Mouse (Mus musculus): Measurements from ENCODE around the gene Nr1h4. TPM values are rescaled to one million over a fixed set of nuclear protein-coding genes. Genes with fewer than 3 reads are reported as not detected.

Nr1h4 gene
- polyA plus RNA-seq, 1 experiment = 0.08 TPM

- H3K4me1 ChIP-seq (ENCODE audit: control insufficient read depth, insufficient read depth, insufficient read length) = no peaks in the 10 kb centered on the region
- TF ChIP-seq CTCF (IDR thresholded peaks at IDR 0.05; ENCODE audit: extremely low read depth, insufficient read depth, insufficient read length, insufficient replicate concordance) (no peak), POLR2A (IDR thresholded peaks at IDR 0.05; ENCODE audit: low read depth, low read length) (no peak)
- 89% methylated on average over 5 of the region's 5 CpGs for WGBS
- H3K36me3 ChIP-seq (ENCODE audit: control insufficient read depth, insufficient read depth, low read length) = no peaks in the 10 kb centered on the region
- H3K27ac ChIP-seq (ENCODE audit: insufficient read depth, low read length) = no peak overlapping the region
- no peaks in the 10 kb centered on the region for H3K27me3 ChIP-seq (ENCODE audit: control insufficient read depth, insufficient read depth, low read length)
- no peak overlapping the region for H3K4me3 ChIP-seq (ENCODE audit: extremely low read depth, insufficient read depth, insufficient read length)
- no peak for DNase-seq (ENCODE audit: low read depth in 1 of 2, low spot score in 2 of 2)
Measured at GRCm38 (mm10) chr10:89527054-89527453, 6.3 kb downstream of the Nr1h4 start.

GRCm38 (mm10) chr10:89525823-89526222, 7.6 kb downstream of the Nr1h4 start:
- Histone ChIP-seq H3K36me3 (ENCODE audit: control insufficient read depth, insufficient read depth, low read length) (no peaks in the 10 kb centered on the region), H3K4me1 (ENCODE audit: control insufficient read depth, insufficient read depth, insufficient read length) (no peaks in the 10 kb centered on the region), H3K27me3 (ENCODE audit: control insufficient read depth, insufficient read depth, low read length) (no peaks in the 10 kb centered on the region), H3K27ac (ENCODE audit: insufficient read depth, low read length) (no peak overlapping the region), H3K4me3 (ENCODE audit: extremely low read depth, insufficient read depth, insufficient read length) (no peak overlapping the region)
- TF ChIP-seq POLR2A (IDR thresholded peaks at IDR 0.05; ENCODE audit: low read depth, low read length) (no peak), CTCF (IDR thresholded peaks at IDR 0.05; ENCODE audit: extremely low read depth, insufficient read depth, insufficient read length, insufficient replicate concordance) (no peak)
- 90% methylated on average over 2 of the region's 2 CpGs for WGBS
- no peak for DNase-seq (ENCODE audit: low read depth in 1 of 2, low spot score in 2 of 2)

- Histone ChIP-seq H3K4me3 (ENCODE audit: extremely low read depth, insufficient read depth, insufficient read length) (no peak overlapping the region), H3K4me1 (ENCODE audit: control insufficient read depth, insufficient read depth, insufficient read length) (no peaks in the 10 kb centered on the region), H3K27me3 (ENCODE audit: control insufficient read depth, insufficient read depth, low read length) (no peaks in the 10 kb centered on the region), H3K27ac (ENCODE audit: insufficient read depth, low read length) (no peak overlapping the region), H3K36me3 (ENCODE audit: control insufficient read depth, insufficient read depth, low read length) (no peaks in the 10 kb centered on the region)
- TF ChIP-seq CTCF (IDR thresholded peaks at IDR 0.05; ENCODE audit: extremely low read depth, insufficient read depth, insufficient read length, insufficient replicate concordance) (no peak), POLR2A (IDR thresholded peaks at IDR 0.05; ENCODE audit: low read depth, low read length) (no peak)
- no peak for DNase-seq (ENCODE audit: low read depth in 1 of 2, low spot score in 2 of 2)
- WGBS = 85% methylated on average over 7 of the region's 7 CpGs
Measured at GRCm38 (mm10) chr10:89522481-89522880, 10.9 kb downstream of the Nr1h4 start.

GRCm38 (mm10) chr10:89521790-89522431, 11.5 kb downstream of the Nr1h4 start:
- TF ChIP-seq POLR2A (IDR thresholded peaks at IDR 0.05; ENCODE audit: low read depth, low read length) (no peak), CTCF (IDR thresholded peaks at IDR 0.05; ENCODE audit: extremely low read depth, insufficient read depth, insufficient read length, insufficient replicate concordance) (no peak)
- WGBS = 40% methylated on average over 9 of the region's 9 CpGs
- H3K4me1 ChIP-seq (ENCODE audit: control insufficient read depth, insufficient read depth, insufficient read length) = no peaks in the 10 kb centered on the region
- no peak for DNase-seq (ENCODE audit: low read depth in 1 of 2, low spot score in 2 of 2)
- no peak overlapping the region for H3K4me3 ChIP-seq (ENCODE audit: extremely low read depth, insufficient read depth, insufficient read length)
- H3K27ac ChIP-seq (ENCODE audit: insufficient read depth, low read length) = no peak overlapping the region
- H3K36me3 ChIP-seq (ENCODE audit: control insufficient read depth, insufficient read depth, low read length) = no peaks in the 10 kb centered on the region
- H3K27me3 ChIP-seq (ENCODE audit: control insufficient read depth, insufficient read depth, low read length) = no peaks in the 10 kb centered on the region

- Histone ChIP-seq H3K4me1 (ENCODE audit: control insufficient read depth, insufficient read depth, insufficient read length) (no peaks in the 10 kb centered on the region), H3K36me3 (ENCODE audit: control insufficient read depth, insufficient read depth, low read length) (no peaks in the 10 kb centered on the region), H3K27me3 (ENCODE audit: control insufficient read depth, insufficient read depth, low read length) (no peaks in the 10 kb centered on the region), H3K4me3 (ENCODE audit: extremely low read depth, insufficient read depth, insufficient read length) (no peak overlapping the region), H3K27ac (ENCODE audit: insufficient read depth, low read length) (no peak overlapping the region)
- no peak for DNase-seq (ENCODE audit: low read depth in 1 of 2, low spot score in 2 of 2)
- TF ChIP-seq CTCF (IDR thresholded peaks at IDR 0.05; ENCODE audit: extremely low read depth, insufficient read depth, insufficient read length, insufficient replicate concordance) (no peak), POLR2A (IDR thresholded peaks at IDR 0.05; ENCODE audit: low read depth, low read length) (no peak)
- 80% methylated on average over 4 of the region's 4 CpGs for WGBS
Measured at GRCm38 (mm10) chr10:89520381-89520780, 13.0 kb downstream of the Nr1h4 start.

- Histone ChIP-seq H3K4me1 (ENCODE audit: control insufficient read depth, insufficient read depth, insufficient read length) (no peaks in the 10 kb centered on the region), H3K27me3 (ENCODE audit: control insufficient read depth, insufficient read depth, low read length) (no peaks in the 10 kb centered on the region), H3K27ac (ENCODE audit: insufficient read depth, low read length) (no peak overlapping the region), H3K36me3 (ENCODE audit: control insufficient read depth, insufficient read depth, low read length) (no peaks in the 10 kb centered on the region), H3K4me3 (ENCODE audit: extremely low read depth, insufficient read depth, insufficient read length) (no peak overlapping the region)
- WGBS = 88% methylated on average over 4 of the region's 4 CpGs
- DNase-seq (ENCODE audit: low read depth in 1 of 2, low spot score in 2 of 2) = no peak
- TF ChIP-seq CTCF (IDR thresholded peaks at IDR 0.05; ENCODE audit: extremely low read depth, insufficient read depth, insufficient read length, insufficient replicate concordance) = no peak
- TF ChIP-seq POLR2A (IDR thresholded peaks at IDR 0.05; ENCODE audit: low read depth, low read length) = no peak
Measured at GRCm38 (mm10) chr10:89519226-89519625, 14.2 kb downstream of the Nr1h4 start.

GRCm38 (mm10) chr10:89518365-89518764, 15.0 kb downstream of the Nr1h4 start:
- no peaks in the 10 kb centered on the region for H3K4me1 ChIP-seq (ENCODE audit: control insufficient read depth, insufficient read depth, insufficient read length)
- no peak for TF ChIP-seq POLR2A (IDR thresholded peaks at IDR 0.05; ENCODE audit: low read depth, low read length)
- TF ChIP-seq CTCF (IDR thresholded peaks at IDR 0.05; ENCODE audit: extremely low read depth, insufficient read depth, insufficient read length, insufficient replicate concordance) = no peak
- no peak for DNase-seq (ENCODE audit: low read depth in 1 of 2, low spot score in 2 of 2)

More at GRCm38 (mm10) chr10:89518365-89518764, 15.0 kb downstream of the Nr1h4 start:
- no peaks in the 10 kb centered on the region for H3K36me3 ChIP-seq (ENCODE audit: control insufficient read depth, insufficient read depth, low read length)
- H3K27me3 ChIP-seq (ENCODE audit: control insufficient read depth, insufficient read depth, low read length) = no peaks in the 10 kb centered on the region
- WGBS = 90% methylated on average over 2 of the region's 2 CpGs
- H3K27ac ChIP-seq (ENCODE audit: insufficient read depth, low read length) = no peak overlapping the region
- H3K4me3 ChIP-seq (ENCODE audit: extremely low read depth, insufficient read depth, insufficient read length) = no peak overlapping the region

All from spleen, adult 2 months (tissue).